Mouse (Mus musculus): ENCODE results near the gene Por. TPM values are rescaled to one million over a fixed set of nuclear protein-coding genes. Genes with fewer than 3 reads are reported as not detected.
A peak's percentile ranks its signal among the peaks of the same experiment; 100 is the strongest.

The Por gene
- polyA plus RNA-seq, 1 experiment from 2014 or later: 98.3 TPM

- ATAC-seq: no peak
- in situ Hi-C loops (cut with MboI; ENCODE audit: low pct_unique_long_range_greater_than_20kb): no loop called here
Measured at GRCm38 (mm10) chr5:135733071-135733470, 63.2 kb downstream of the Por start.

DNA sequence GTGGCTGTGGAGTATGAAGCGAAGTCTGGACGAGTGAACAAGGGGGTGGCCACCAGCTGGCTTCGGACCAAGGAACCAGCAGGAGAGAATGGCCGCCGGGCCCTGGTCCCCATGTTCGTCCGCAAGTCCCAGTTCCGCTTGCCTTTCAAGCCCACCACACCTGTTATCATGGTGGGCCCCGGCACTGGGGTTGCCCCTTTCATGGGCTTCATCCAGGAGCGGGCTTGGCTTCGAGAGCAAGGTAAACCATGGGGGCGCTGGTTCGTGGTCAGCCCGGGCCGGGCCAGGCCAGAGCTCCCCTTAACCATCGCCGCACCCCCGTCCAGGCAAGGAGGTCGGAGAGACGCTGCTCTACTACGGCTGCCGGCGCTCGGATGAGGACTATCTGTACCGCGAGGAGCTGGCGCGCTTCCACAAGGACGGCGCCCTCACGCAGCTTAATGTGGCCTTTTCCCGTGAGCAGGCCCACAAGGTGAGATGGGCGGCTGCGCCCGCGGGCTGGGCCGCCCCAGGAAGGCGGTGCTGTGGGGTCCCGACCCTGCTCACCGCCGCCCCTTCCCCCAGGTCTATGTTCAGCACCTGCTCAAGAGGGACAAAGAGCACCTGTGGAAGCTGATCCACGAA is 64.3 kb downstream of the Por start:
- ATAC-seq: no peak
- TF ChIP-seq CTCF (IDR thresholded peaks at IDR 0.05): no peak
- DNase-seq (ENCODE audit: low read depth, low spot score): no peak
- in situ Hi-C loops (cut with MboI; ENCODE audit: low pct_unique_long_range_greater_than_20kb): no loop called here
- ChIA-PET POLR2A (interaction anchor here (0.5 to 1.8 kb wide), 2 partner anchors 10 to 31 kb away, joined by 4 to 7 read pairs; no protein-coding TSS in a partner anchor), CTCF (interaction anchor here (1.6 to 1.7 kb wide), 2 partner anchors 10 to 104 kb away, joined by 3 to 6 read pairs; no protein-coding TSS in a partner anchor)
- H3K27me3 ChIP-seq: no peaks in the 10 kb centered on the region

More at GRCm38 (mm10) chr5:135733071-135733470, 63.2 kb downstream of the Por start:
- CTCF ChIA-PET: no interaction called here
- POLR2A ChIA-PET: interaction anchor here (1.8 kb wide), 1 partner anchor 9 kb away, joined by 7 read pairs; no protein-coding TSS in a partner anchor
- no peak for DNase-seq (ENCODE audit: low read depth, low spot score)
- no peaks in the 10 kb centered on the region for H3K27me3 ChIP-seq
- TF ChIP-seq CTCF (IDR thresholded peaks at IDR 0.05): no peak

- in situ Hi-C loops (cut with MboI; ENCODE audit: low pct_unique_long_range_greater_than_20kb): no loop called here
- ChIA-PET POLR2A (no interaction called here), CTCF (interaction anchor here (0.9 to 1.7 kb wide), 3 partner anchors 11 to 120 kb away, joined by 3 to 6 read pairs (median 3); no protein-coding TSS in a partner anchor)
- no peak for TF ChIP-seq CTCF (IDR thresholded peaks at IDR 0.05)
- no peak for DNase-seq (ENCODE audit: low read depth, low spot score)
- no peak for ATAC-seq
- no peaks in the 10 kb centered on the region for H3K27me3 ChIP-seq
Measured at GRCm38 (mm10) chr5:135735741-135736140, 65.9 kb downstream of the Por start.

- in situ Hi-C loops (cut with MboI; ENCODE audit: low pct_unique_long_range_greater_than_20kb): no loop called here
- H3K27me3 ChIP-seq: no peaks in the 10 kb centered on the region
- ChIA-PET CTCF (interaction anchor here (1.3 kb wide), 1 partner anchor 26 kb away, joined by 3 read pairs; no protein-coding TSS in a partner anchor), POLR2A (no interaction called here)
- DNase-seq (ENCODE audit: low read depth, low spot score): no peak
- ATAC-seq: no peak
- no peak for TF ChIP-seq CTCF (IDR thresholded peaks at IDR 0.05)
Measured at GRCm38 (mm10) chr5:135736544-135736943, 66.7 kb downstream of the Por start.

GRCm38 (mm10) chr5:135737154-135737553 is 67.3 kb downstream of the Por start:
- CTCF ChIA-PET: no interaction called here
- H3K27me3 ChIP-seq: no peaks in the 10 kb centered on the region
- ATAC-seq: no peak
- TF ChIP-seq CTCF (IDR thresholded peaks at IDR 0.05): no peak
- POLR2A ChIA-PET: no interaction called here
- in situ Hi-C loops (cut with MboI; ENCODE audit: low pct_unique_long_range_greater_than_20kb): no loop called here
- DNase-seq (ENCODE audit: low read depth, low spot score): no peak

GRCm38 (mm10) chr5:135738266-135738665 is 68.4 kb downstream of the Por start:
- ATAC-seq: no peak
- TF ChIP-seq CTCF (IDR thresholded peaks at IDR 0.05): no peak
- DNase-seq (ENCODE audit: low read depth, low spot score): no peak
- in situ Hi-C loops (cut with MboI; ENCODE audit: low pct_unique_long_range_greater_than_20kb): no loop called here
- CTCF ChIA-PET: no interaction called here
- no peaks in the 10 kb centered on the region for H3K27me3 ChIP-seq
- POLR2A ChIA-PET: interaction anchor here (1.7 kb wide), 1 partner anchor 26 kb away, joined by 3 read pairs; no protein-coding TSS in a partner anchor

GRCm38 (mm10) chr5:135742156-135742555 is 72.3 kb downstream of the Por start:
- no peak for ATAC-seq
- CTCF ChIA-PET: interaction anchor here (1.3 to 3.1 kb wide), 2 partner anchors 16 to 126 kb away, joined by 3 to 12 read pairs; no protein-coding TSS in a partner anchor
- POLR2A ChIA-PET: interaction anchor here (0.5 kb wide), 1 partner anchor 1360 kb away, joined by 3 read pairs; no protein-coding TSS in a partner anchor
- in situ Hi-C loops (cut with MboI; ENCODE audit: low pct_unique_long_range_greater_than_20kb): no loop called here
- no peak for TF ChIP-seq CTCF (IDR thresholded peaks at IDR 0.05)
- no peaks in the 10 kb centered on the region for H3K27me3 ChIP-seq
- no peak for DNase-seq (ENCODE audit: low read depth, low spot score)

DNA sequence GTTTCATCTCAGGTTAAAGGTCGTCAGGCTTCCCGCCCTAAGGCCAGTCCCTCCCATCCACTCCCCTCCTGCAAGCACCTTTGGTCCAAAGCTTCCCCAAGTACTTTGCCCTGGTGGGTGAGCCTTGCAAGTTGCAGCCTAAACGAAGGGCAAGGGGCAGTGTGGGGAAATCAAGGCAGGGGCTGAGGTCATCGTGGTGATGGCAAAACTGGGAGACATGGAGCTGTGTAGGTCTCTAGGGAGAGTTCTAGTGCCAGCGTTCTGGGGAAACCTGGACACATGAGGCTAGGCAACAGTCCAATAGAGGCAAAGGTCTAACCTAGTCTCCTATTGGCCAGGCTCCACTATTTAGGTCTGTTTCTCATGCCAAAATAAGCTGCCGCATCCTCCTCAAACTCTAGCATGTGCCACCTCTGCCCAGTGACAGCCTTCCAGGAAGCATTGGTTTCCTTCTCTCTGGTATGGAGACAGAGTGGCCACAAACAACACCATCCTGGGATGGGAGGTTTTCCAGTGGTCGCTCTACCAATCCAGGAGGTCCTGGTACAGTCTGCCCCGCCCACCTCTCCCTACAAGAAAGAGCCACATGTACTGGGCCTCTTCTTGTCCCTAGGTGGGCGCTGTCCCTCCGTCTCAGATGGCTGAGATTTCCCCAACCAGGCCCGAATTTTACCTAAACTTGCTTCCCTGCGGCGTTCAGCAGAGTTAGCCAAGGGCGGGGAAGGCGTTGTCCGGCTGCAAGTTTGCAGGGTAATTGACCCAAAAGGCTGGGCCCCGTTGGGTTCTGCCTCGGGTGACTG is 73.3 kb downstream of the Por start:
- H3K27me3 ChIP-seq: no peaks in the 10 kb centered on the region
- in situ Hi-C loops (cut with MboI; ENCODE audit: low pct_unique_long_range_greater_than_20kb): no loop called here
- DNase-seq (ENCODE audit: low read depth, low spot score) (no peak), ATAC-seq (no peak)
- ChIA-PET POLR2A (no interaction called here), CTCF (interaction anchor here (3.1 kb wide), 1 partner anchor 17 kb away, joined by 12 read pairs; no protein-coding TSS in a partner anchor)
- TF ChIP-seq CTCF (IDR thresholded peaks at IDR 0.05): no peak

DNA sequence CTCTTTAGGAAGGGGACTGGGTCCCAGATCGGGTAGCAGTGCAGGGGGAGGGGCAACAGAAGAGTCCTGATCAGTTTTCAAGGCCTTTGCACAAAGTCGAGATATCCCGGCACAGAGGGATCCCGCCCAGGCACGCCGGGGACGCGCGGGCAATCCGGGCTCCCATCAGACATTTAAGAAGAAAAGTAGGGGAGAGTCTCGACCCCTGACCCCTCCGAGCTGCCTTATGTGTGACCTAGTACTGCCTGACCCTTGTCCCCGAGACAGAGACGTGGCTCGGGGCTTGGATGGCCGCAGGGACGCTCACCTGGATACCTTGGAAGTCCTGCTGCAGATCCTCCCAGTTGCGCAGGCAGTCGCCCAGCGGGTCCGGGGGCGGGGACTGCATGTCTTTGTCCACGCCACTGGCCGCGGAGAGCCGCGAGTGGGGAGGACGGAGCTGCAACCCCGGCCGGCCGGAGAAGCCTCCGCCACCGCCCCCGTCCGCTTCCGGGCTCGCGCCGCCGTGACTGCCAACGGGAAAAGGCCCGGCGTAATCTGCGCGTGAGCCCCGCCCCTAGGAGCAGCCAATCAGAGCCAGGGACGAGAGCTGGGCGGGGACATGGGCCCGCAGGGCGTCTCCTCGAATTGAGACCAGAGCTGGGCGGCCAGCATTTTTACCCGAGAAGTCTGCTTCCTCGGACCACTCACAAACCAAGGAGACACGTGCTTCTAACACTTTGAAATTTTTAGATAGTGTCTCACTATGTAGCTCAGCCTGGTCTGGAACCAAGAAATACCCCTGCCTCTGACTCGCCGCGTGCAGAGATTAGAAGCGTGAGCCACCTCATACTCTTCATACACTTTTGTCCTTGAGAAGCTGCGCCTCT is 74.1 kb downstream of the Por start, which contains the start of gene Tmem120a:
TSS of gene Tmem120a (minus strand) at position 708 of the 869 bp plus-strand sequence.
- in situ Hi-C loops (cut with MboI; ENCODE audit: low pct_unique_long_range_greater_than_20kb): no loop called here
- ChIA-PET CTCF (interaction anchor here (0.9 to 3.1 kb wide), 5 partner anchors 14 to 128 kb away, joined by 3 to 12 read pairs (median 5); no protein-coding TSS in a partner anchor), POLR2A (interaction anchor here (1.1 kb wide), 1 partner anchor 22 kb away, joined by 3 read pairs; no protein-coding TSS in a partner anchor)
- ATAC-seq (peak; percentile 88), DNase-seq (ENCODE audit: low read depth, low spot score) (no peak)
- no peak for TF ChIP-seq CTCF (IDR thresholded peaks at IDR 0.05)
- H3K27me3 ChIP-seq: no peaks in the 10 kb centered on the region

DNA sequence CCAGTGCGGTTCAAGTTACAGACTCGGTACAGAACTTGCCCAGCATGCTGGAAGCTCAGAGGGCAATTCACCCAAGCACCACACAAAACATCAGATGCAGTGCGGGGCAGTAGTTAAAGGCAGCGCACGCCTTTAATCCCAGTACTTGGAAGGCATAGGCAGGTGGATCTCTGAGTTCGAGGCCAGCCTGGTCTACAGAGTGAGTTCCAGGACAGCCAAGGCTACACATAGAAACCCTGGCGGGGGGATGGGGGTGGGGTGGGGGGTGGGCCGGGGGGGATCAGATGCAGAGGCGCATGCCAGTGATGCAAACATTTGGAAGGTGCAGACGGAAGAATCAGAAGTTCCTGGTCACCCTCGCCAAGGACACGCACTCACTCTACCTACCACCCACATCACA is 74.9 kb downstream of the Por start:
- no peak for TF ChIP-seq CTCF (IDR thresholded peaks at IDR 0.05)
- no peak for ATAC-seq
- in situ Hi-C loops (cut with MboI; ENCODE audit: low pct_unique_long_range_greater_than_20kb): loop anchor here (5.0 kb wide), 1 partner anchor 62 kb away; no protein-coding TSS in a partner anchor
- H3K27me3 ChIP-seq: no peaks in the 10 kb centered on the region
- DNase-seq (ENCODE audit: low read depth, low spot score): no peak
- CTCF ChIA-PET: interaction anchor here (0.9 to 1.9 kb wide), 5 partner anchors 13 to 129 kb away, joined by 3 to 7 read pairs (median 3); no protein-coding TSS in a partner anchor
- POLR2A ChIA-PET: interaction anchor here (1.1 kb wide), 1 partner anchor 21 kb away, joined by 3 read pairs; no protein-coding TSS in a partner anchor
